Mouse (Mus musculus): ENCODE measurements around the gene Cd151. TPM values are rescaled to one million over a fixed set of nuclear protein-coding genes. Genes with fewer than 3 reads are reported as not detected.

Gene Cd151
- polyA plus RNA-seq, 1 experiment from 2014 or later, result 57.9 TPM

- no peaks in the 10 kb centered on the region for H3K27me3 ChIP-seq (ENCODE audit: control insufficient read depth, insufficient read depth, low read length)
- no peak overlapping the region for H3K4me3 ChIP-seq (ENCODE audit: low read depth, low read length)
- ATAC-seq (ENCODE audit: low FRiP score), result no peak
- WGBS, result 83% methylated on average over 3 of the region's 3 CpGs
- H3K9me3 ChIP-seq (ENCODE audit: control insufficient read depth, low read length), result no peaks in the 10 kb centered on the region
- DNase-seq (ENCODE audit: low spot score), result no peak
- no peaks in the 10 kb centered on the region for H3K4me1 ChIP-seq (replicated peaks; ENCODE audit: control insufficient read depth, insufficient read depth, low read length)
- H3K36me3 ChIP-seq (ENCODE audit: control insufficient read depth, insufficient read depth, low read length), result no peaks in the 10 kb centered on the region
- no peak overlapping the region for H3K4me2 ChIP-seq (replicated peaks; ENCODE audit: low read depth, low read length)
- H3K27ac ChIP-seq (ENCODE audit: low read depth, low read length), result no peak overlapping the region
- H3K9ac ChIP-seq (ENCODE audit: low read depth, low read length), result no peak overlapping the region
Measured at GRCm38 (mm10) chr7:141518926-141519325, 51.7 kb downstream of the Cd151 start.

DNA sequence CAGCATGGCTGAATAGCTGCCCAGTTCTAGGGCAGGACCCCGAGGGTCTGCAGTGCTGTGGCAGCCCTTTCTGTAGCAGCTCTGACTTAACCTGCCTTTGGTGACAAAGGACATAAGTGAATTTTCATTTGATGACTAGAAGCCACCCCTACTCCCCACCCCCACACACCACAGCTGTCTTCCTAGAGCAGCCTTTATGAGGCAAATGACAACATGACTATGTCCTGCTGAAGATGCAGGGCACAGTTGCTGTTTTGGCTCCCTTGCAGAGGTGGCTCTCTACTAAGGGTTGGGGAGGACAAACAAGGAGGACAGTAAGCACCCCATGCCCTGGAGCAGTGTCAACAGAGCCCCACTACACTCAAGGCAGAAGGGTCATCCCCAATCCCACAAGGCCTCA, 52.6 kb downstream of the Cd151 start:
- DNase-seq (ENCODE audit: low spot score) (no peak), ATAC-seq (ENCODE audit: low FRiP score) (no peak)
- Histone ChIP-seq H3K9me3 (ENCODE audit: control insufficient read depth, low read length) (no peaks in the 10 kb centered on the region), H3K4me2 (replicated peaks; ENCODE audit: low read depth, low read length) (no peak overlapping the region), H3K4me1 (replicated peaks; ENCODE audit: control insufficient read depth, insufficient read depth, low read length) (no peaks in the 10 kb centered on the region), H3K36me3 (ENCODE audit: control insufficient read depth, insufficient read depth, low read length) (no peaks in the 10 kb centered on the region), H3K4me3 (ENCODE audit: low read depth, low read length) (no peak overlapping the region), H3K27me3 (ENCODE audit: control insufficient read depth, insufficient read depth, low read length) (no peaks in the 10 kb centered on the region), H3K9ac (ENCODE audit: low read depth, low read length) (no peak overlapping the region), H3K27ac (ENCODE audit: low read depth, low read length) (no peak overlapping the region)
- WGBS, result 57% methylated on average over 1 of the region's 1 CpGs

Other genes with a start within 250 kb of the Cd151 start
- gene Phrf1, start 238.6 kb upstream of the Cd151 start, polyA plus RNA-seq (2014; fragmentation: Nextera tagmentation; extraction: Ambion mirVana), result 67.1 and 78.6 TPM in 2 replicates
- 0.77 and 1.1 TPM in 2 replicates for gene Irf7, start 200.9 kb upstream of the Cd151 start, polyA plus RNA-seq (2014; fragmentation: Nextera tagmentation; extraction: Ambion mirVana)
- gene Cdhr5, start 190.6 kb upstream of the Cd151 start, polyA plus RNA-seq (2014; fragmentation: Nextera tagmentation; extraction: Ambion mirVana), result not detected in 2 replicates
- 4.8 and 5.1 TPM in 2 replicates for gene Sct, start 188.3 kb upstream of the Cd151 start, polyA plus RNA-seq (2014; fragmentation: Nextera tagmentation; extraction: Ambion mirVana)
- 0.25 and 0.33 TPM in 2 replicates for gene Drd4, start 175.4 kb upstream of the Cd151 start, polyA plus RNA-seq (2014; fragmentation: Nextera tagmentation; extraction: Ambion mirVana)
- gene Deaf1, start 139.7 kb upstream of the Cd151 start, polyA plus RNA-seq (2014; fragmentation: Nextera tagmentation; extraction: Ambion mirVana), result 70.0 and 75.9 TPM in 2 replicates
- 29.7 and 31.9 TPM in 2 replicates for gene Tmem80, start 139.7 kb upstream of the Cd151 start, polyA plus RNA-seq (2014; fragmentation: Nextera tagmentation; extraction: Ambion mirVana)
- 2.1 and 2.6 TPM in 2 replicates for gene Eps8l2, start 128.5 kb upstream of the Cd151 start, polyA plus RNA-seq (2014; fragmentation: Nextera tagmentation; extraction: Ambion mirVana)
- gene Taldo1, start 75.2 kb upstream of the Cd151 start, polyA plus RNA-seq (2014; fragmentation: Nextera tagmentation; extraction: Ambion mirVana), result 389 and 395 TPM in 2 replicates
- gene Gatd1, start 53.3 kb upstream of the Cd151 start, polyA plus RNA-seq (2014; fragmentation: Nextera tagmentation; extraction: Ambion mirVana), result 43.3 and 48.1 TPM in 2 replicates
- gene Cend1, start 37.9 kb upstream of the Cd151 start, polyA plus RNA-seq (2014; fragmentation: Nextera tagmentation; extraction: Ambion mirVana), result 6.8 and 7.2 TPM in 2 replicates
- 33.9 and 36.6 TPM in 2 replicates for gene Slc25a22, start 29.5 kb upstream of the Cd151 start, polyA plus RNA-seq (2014; fragmentation: Nextera tagmentation; extraction: Ambion mirVana)
- 8.3 and 8.6 TPM in 2 replicates for gene Pidd1, start 23.4 kb upstream of the Cd151 start, polyA plus RNA-seq (2014; fragmentation: Nextera tagmentation; extraction: Ambion mirVana)
- gene Rplp2, start 20.0 kb upstream of the Cd151 start, polyA plus RNA-seq (2014; fragmentation: Nextera tagmentation; extraction: Ambion mirVana), result 870 and 939 TPM in 2 replicates
- 13.7 and 14.2 TPM in 2 replicates for gene Pnpla2, start 12.2 kb upstream of the Cd151 start, polyA plus RNA-seq (2014; fragmentation: Nextera tagmentation; extraction: Ambion mirVana)
- 4.4 and 4.5 TPM in 2 replicates for gene Cracr2b, start 6.3 kb upstream of the Cd151 start, polyA plus RNA-seq (2014; fragmentation: Nextera tagmentation; extraction: Ambion mirVana)
- 71.5 and 74.0 TPM in 2 replicates for gene Polr2l, start 7.7 kb downstream of the Cd151 start, polyA plus RNA-seq (2014; fragmentation: Nextera tagmentation; extraction: Ambion mirVana)
- 29.6 and 31.4 TPM in 2 replicates for gene Tspan4, start 7.8 kb downstream of the Cd151 start, polyA plus RNA-seq (2014; fragmentation: Nextera tagmentation; extraction: Ambion mirVana)
- 24.1 and 28.8 TPM in 2 replicates for gene Chid1, start 72.5 kb downstream of the Cd151 start, polyA plus RNA-seq (2014; fragmentation: Nextera tagmentation; extraction: Ambion mirVana)
- 67.1 and 77.4 TPM in 2 replicates for gene Ap2a2, start 94.8 kb downstream of the Cd151 start, polyA plus RNA-seq (2014; fragmentation: Nextera tagmentation; extraction: Ambion mirVana)
- gene Muc6, start 187.9 kb downstream of the Cd151 start, polyA plus RNA-seq (2014; fragmentation: Nextera tagmentation; extraction: Ambion mirVana), result 0.17 TPM in 2 replicates
- 0.07 and 0.32 TPM in 2 replicates for gene Muc2, start 222.9 kb downstream of the Cd151 start, polyA plus RNA-seq (2014; fragmentation: Nextera tagmentation; extraction: Ambion mirVana)

Measured in hindbrain, embryonic 11.5 days (tissue).